Mouse (Mus musculus) adrenal gland, adult (tissue): Measurements from ENCODE around the gene Pak2.

ENCODE experiments used
- DNase-seq, 2 experiments: peaks; one replicate each; pipeline ENCODE4 v3.0.0; 2022 to 2023; ENCODE audit warnings: low spot score in 1 of 2; ENCODE audit not compliant: inconsistent age in 2 of 2

Gene Pak2

GRCm38 (mm10) chr16:32078991-32079511 is at the start of gene Pak2:
Pak2 (minus strand) TSS chr16:32079342.
- peak; percentile 93 to 98 for DNase-seq

DNA sequence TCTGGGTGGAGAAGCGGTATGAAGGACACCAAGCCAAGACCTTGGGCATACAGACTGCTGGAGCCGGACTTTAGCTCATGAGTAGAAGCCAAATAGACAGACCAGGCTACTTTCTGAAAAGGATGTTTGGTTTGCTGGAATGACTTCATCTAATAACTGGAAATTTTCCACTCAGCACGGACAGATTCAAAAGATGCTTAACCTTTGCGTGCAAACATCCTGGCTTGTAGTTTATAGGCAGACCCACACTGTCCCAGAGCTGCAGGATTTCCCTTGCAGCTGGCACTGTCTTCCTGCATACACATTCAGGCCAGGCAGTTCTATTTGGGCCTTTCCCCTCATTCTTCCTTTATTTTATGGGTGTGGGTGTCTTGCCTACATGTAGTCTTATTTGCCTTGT is 47.9 kb upstream of the Pak2 start:
- DNase-seq = peak in 1 of 2 experiments; percentile 63

DNA sequence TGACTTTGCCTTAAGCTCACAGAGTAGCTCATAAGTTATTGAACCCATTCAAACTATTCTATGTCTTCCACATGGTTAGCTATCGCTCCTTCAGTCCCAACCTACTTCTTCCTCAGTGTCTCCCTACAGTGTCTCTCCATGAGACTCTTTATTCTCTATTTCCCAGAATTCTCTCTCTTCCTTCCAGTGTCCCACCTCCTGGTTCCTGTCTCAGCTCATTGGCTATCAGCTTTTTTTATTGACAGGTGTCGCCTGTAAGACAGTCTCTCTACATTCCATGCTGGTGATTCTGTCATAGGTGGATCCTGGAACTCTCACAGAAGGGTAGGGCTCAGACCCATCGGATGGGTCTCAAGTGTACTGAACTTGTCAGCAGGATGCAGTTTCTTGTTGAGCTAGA is 46.2 kb upstream of the Pak2 start:
- no peak for DNase-seq

DNA sequence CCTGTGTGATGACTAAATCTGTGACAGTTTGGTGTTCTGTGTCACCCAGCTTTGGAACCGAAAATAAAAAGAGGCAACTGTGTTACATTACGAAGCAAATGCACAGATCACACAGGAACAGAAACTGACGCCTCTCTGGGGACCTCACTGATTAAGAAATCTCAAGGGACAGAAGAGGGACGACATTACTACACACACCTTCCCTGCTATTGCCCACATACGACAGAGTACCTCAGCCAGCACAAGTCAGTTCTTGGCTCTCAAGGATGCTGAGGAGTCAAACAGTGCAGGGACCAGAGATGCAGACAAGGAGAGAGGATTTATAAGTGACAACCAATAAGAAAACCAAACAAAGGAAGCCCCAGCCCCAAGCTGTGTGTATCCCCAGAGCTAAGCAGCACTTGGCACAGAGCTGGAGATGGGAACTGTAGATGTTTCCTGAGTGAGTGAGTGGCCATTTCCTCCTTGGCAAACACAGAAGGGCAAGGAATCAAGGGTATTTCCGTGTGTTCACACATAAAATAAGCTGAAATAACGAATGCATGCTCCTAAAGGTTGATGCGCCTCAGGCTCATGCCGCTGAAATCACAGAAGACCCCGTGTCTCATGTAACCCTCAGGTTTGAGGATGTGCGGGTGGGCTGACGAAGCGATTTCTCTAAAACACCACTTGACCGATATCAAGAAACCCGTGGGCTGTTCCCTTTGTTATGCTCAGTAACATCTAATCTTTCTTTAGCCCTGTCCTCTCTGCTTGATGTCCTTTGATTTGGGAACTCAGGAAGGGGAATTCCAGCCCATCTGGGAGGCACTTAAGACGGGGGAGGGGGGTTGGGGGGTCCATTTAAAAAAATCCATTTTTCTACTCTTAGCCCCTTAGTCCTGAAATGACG is 45.5 kb upstream of the Pak2 start:
- peak in 1 of 2 experiments; percentile 58 for DNase-seq

GRCm38 (mm10) chr16:32124020-32124419 is 44.9 kb upstream of the Pak2 start:
- DNase-seq = no peak

DNA sequence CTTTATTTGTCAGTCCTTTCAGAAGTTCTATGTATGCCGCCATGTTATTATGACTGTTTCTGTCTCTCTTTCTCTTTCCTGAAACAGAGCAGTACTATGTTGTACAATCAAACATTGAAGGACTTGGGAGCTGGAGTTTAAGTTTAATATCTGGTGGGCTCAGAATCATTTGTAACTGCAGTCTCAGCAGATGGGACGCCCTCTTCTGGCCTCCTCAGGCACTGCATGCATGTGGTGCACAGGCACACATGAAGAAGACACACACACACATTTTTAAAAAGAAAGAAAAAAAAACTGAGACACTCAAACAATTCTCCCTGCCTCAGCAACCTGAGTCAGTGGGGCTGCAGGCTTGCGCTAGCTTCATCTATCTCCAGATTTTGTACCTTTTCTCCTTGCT is 41.3 kb upstream of the Pak2 start:
- no peak for DNase-seq

DNA sequence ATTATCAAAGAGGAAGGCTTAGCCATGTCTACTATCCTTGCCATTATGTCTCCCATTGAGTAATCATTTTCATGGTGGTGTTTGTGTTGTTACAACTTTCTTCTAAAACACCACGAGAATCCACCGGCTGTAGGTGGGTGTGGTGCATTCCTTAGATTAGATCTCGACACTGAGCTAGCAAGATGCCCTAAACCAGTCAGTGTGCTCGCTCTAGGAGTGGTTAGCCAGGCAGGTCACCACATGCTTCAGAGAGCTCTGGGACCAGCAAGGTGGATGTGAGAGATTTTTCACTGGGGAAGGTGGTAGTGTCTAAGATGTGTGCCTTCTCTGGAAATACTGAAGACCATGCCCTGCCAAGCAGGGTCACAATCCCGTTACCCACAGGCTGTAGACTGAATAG is 37.0 kb upstream of the Pak2 start:
- DNase-seq = no peak

DNA sequence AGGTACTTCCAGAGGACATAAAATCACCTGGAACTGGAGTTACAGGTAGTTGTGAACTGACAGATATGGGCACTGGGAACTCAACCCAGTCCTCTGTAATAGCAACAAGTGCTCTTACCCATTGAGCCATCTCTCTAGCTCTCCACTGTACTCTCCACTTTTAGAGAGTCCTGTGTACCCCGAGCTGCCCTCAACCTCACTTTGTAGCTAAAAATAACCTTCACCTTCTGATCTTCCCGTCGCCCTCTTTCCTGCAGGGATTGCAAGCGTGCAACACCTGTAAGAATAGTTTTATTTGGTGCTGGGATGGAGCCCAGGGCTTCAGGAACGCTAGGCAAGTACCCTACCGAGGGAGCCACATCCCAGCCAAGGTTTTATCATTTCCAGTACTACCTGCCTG is 36.6 kb upstream of the Pak2 start:
- no peak for DNase-seq

DNA sequence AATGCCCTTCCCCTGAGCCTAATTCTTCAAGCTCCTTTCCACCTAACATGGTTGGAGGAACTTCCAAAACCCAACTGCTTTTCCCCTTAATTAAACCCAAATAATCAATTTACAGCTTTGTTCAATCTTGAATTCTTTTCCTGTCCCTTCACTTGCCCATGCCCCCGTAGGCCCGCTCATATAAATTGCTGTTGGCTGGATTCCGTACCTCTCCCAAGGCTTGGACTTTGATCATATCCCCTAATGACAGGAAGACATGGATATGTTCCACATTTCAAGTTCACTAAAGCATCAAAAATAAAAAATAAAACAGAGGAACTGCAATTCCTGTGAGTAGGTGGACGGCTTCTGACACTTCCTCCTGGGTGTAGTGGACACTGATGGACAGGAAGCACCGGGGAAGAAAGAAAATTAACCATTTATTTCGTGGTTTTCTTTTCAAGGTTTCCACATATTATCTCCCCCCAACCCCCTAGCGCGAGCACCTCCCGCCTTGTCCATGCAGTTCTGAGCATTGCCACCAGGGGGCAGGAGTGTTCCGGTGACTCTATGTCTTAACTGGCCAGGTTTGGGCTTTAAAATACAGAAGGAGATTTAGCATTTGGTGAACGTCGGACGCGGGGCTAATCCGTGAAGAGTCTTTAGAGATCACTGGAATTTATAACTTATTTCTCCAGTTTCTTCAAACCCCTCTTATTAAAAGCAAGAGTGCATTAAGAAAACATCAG is 36.0 kb upstream of the Pak2 start:
- DNase-seq = peak; percentile 78 to 95

GRCm38 (mm10) chr16:32114406-32114805 is 35.3 kb upstream of the Pak2 start:
- DNase-seq = no peak

GRCm38 (mm10) chr16:32113541-32114218 is 34.5 kb upstream of the Pak2 start:
- peak; percentile 36 to 74 for DNase-seq

- DNase-seq = peak; percentile 29 to 58
Measured at GRCm38 (mm10) chr16:32110951-32111699, 32.0 kb upstream of the Pak2 start.

DNA sequence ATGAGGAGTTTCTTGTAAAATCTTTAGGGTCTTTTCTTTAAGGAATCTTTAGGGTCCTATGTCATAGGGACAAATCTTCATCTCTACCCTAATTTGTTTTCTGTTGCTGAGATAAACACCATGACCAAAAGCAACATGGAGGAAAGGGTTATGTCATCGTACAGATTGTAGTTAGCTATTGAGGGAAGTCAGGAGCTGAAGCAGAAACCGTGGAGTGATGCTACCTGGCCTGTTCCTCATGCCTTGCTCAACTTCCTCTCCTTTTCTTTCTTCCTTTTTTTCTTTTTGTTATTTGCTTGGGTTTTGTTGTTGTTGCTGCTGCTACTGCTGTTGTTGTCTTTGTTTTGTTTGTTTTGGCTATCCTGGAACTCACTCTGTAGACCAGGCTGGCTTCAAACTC is 29.4 kb upstream of the Pak2 start:
- DNase-seq = no peak

DNA sequence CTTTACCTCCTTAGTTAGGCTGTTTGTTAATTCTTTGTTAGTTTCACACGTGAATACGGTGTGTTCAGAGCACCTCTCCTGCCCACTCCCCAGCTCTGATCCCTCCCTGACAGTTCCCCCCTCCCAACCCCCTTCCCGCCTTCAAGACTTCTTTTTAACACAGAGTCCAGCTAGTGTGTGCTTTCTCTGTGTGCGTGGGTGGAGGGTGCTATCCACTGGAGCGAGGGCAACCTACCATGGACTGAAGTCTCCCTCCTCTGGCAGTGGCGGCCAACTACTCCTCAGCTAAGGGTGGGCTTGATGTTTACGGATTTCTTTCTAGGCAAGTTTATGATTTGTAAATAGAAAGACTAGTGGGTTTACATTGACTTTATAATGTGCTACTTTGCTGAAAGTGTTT is 29.0 kb upstream of the Pak2 start:
- DNase-seq = no peak

DNA sequence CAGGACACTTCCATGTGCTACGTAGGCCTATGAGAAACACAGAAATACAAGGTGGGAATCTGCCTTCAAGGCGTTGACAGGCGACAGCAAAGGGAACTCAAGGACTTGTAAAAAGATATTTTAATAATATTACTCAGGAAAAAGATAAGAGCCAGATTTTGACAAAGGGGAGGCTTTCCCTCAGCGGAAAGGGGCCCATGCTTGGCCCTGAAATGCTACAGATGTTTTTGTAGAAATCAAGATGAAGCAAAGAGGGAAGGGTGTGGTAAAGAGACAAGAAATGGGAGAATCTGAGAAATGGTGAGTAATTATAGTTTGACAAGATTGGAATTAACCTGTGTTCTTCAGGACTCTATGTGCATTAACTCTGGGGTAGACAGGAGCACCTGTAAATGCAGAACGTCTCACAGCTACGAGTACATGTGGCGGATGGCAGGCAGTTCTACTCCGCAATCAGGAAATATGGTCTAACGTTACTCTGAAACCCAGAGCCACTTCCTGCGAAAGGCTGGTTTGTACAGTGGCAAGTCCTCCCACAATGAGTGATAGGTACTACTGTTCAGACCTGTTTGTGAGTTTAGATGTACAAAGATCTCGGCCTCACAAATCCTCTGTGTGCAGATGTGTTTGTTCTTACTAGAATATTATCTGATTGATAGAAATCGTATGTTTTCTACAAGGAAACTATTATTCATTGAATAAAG is 28.4 kb upstream of the Pak2 start:
- no peak for DNase-seq

- DNase-seq = no peak
Measured at GRCm38 (mm10) chr16:32105698-32106097, 26.6 kb upstream of the Pak2 start.

DNA sequence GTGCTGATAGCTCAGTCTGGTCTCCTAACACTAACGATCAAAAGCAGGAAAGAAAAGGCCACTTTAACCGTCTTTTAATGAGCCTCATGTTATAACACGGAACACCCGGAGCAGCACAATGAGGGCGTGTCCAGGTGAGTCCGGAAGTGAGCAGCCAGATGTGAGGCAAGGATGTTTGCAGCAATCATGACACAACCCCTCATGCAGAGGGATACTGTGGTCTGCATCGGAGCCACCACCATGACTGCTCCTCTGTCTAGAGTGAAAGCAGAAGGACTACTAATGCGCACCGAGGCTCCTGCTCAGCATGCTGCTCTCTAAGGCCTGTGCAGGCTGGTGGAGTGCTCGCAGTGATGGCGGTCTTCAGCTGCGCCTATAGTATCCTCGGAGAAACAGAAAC is 23.2 kb upstream of the Pak2 start:
- no peak for DNase-seq

- DNase-seq = peak; percentile 95 to 98
Measured at GRCm38 (mm10) chr16:32099638-32100150, 20.6 kb upstream of the Pak2 start, which contains the start of the genes Pigx and Cep19. Pigx (minus strand) TSS chr16:32099740. Cep19 (plus strand) TSS chr16:32099800.

GRCm38 (mm10) chr16:32098897-32099637 is 19.9 kb upstream of the Pak2 start:
- DNase-seq = no peak
